ENCODE assay signal across 12 mouse cellular contexts in the genomic region with DNA sequence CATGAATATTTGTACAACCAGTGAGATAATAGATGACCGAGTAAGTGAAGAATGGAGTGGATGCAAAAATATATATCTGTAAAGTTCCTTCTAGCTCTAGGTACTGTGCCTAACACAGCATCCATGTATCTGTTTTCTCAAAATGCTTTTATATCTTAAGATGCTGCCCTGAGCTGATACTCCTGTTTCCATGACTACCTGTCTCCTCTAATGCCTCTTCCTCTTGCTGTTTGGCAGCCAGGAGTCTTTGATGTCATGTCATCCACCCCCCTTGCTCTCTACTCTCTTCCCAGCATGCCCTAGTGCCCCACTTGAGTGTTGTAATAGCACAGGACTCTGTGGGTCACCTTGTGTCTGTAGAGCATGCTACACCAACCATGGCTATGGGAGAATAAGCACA.
"Had no signal": no experiment of that assay in that cellular context is flagged by ENCODE, and none has a peak within 500 bp of the region (broad histone marks: within the 10 kb centered on the region; RNA-seq: fewer than 3 reads in every experiment).

No protein-coding gene starts in this region.

- H3K27me3 ChIP-seq: limb, embryonic 13.5 days; neural tube, embryonic 12.5 days had no signal

- DNase-seq: kidney, postnatal 10 days; kidney, postnatal 4 days; left cerebral cortex, postnatal 4 days; lung, adult 18-20 months; lung, postnatal 36 days; thymus, postnatal 4 days had no signal

- H3K9ac ChIP-seq: limb, embryonic 13.5 days; liver, embryonic 14.5 days; neural tube, embryonic 12.5 days had no signal

- H3K36me3 ChIP-seq: limb, embryonic 13.5 days; neural tube, embryonic 12.5 days had no signal

- H3K9me3 ChIP-seq: limb, embryonic 13.5 days; neural tube, embryonic 12.5 days had no signal

- H3K4me2 ChIP-seq: limb, embryonic 13.5 days; neural tube, embryonic 12.5 days had no signal

- H3K4me3 ChIP-seq: layer of hippocampus, adult 2 months; limb, embryonic 13.5 days; neural tube, embryonic 12.5 days had no signal

- H3K4me1 ChIP-seq: limb, embryonic 13.5 days had no signal

- H3K27ac ChIP-seq: layer of hippocampus, adult 2 months; limb, embryonic 13.5 days; liver, embryonic 14.5 days; neural tube, embryonic 12.5 days; stomach, postnatal 0 days had no signal

- ATAC-seq: lung, postnatal 0 days had no signal
